Mouse (Mus musculus) brain, embryonic 14.5 days (tissue): ENCODE data around the gene Fxyd2.

Source experiments
- CTCF ChIP-seq: fragments of 200-500 bp; IDR thresholded peaks from 2 replicates; pipeline ENCODE4 v1.5.1; 2012; ENCODE audit warnings: inconsistent platforms, mild to moderate bottlenecking, moderate library complexity, borderline replicate concordance; ENCODE audit not compliant: insufficient read depth, insufficient read length; ENCODE audit errors: extremely low read depth
- POLR2A ChIP-seq: fragments of 200-500 bp; IDR thresholded peaks from 2 replicates; pipeline ENCODE4 v1.6.1; 2012; ENCODE audit warnings: mild to moderate bottlenecking, inconsistent platforms, borderline replicate concordance; ENCODE audit not compliant: poor library complexity, insufficient read depth, insufficient read length, severe bottlenecking; ENCODE audit errors: extremely low read depth

- TF ChIP-seq CTCF (no peak), POLR2A (no peak)
Observed at GRCm38 (mm10) chr9:45433119-45433518, 33.6 kb downstream of the Fxyd2 start.
